Mouse (Mus musculus) lung, adult 18-20 months (tissue): ENCODE data around the gene Mrpl12.
"Not testable (repeated sequence)": the region's sequence is repeated elsewhere in the genome, so short reads cannot be mapped to it uniquely, and the experiment has no call there.

Experiments used
- DNase-seq, 2 experiments: peaks; one replicate each; pipeline ENCODE4 v3.0.0; 2022; ENCODE audit warnings: mixed read lengths in 2 of 2

Gene Mrpl12

DNA sequence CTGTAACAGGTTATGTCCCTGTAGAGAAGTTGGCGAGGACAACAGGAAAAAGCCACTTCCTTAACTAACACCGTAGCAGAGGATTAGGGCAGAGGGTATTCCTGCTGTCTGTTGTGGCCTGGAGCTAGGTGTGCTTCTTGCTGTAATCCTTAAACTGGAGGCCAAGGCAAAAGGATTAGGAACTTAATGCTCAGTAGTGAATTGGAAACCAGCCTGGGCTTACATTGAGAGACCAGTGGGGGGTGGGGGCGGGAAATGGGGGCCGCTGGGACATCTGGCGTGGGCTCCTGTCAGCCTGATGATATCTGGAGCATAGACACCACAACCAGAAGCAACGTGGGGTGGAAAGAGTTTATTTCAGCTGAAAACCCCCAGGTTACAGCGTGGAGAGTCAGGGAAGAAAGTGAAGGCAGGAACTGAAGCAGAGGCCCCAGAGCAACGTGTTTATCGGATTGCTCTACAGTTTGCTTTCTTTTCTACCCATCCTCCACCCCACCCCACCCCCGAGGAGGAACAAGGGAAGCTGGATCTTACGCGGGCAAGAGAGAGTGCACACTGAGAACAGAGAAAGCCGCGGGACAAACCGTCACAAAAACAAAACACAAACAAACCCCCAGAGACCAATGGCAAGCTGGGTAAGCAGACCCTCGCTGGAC is 26.1 kb downstream of the Mrpl12 start:
- DNase-seq: no peak

GRCm38 (mm10) chr11:120512790-120513453 is 28.5 kb downstream of the Mrpl12 start:
- DNase-seq: no peak

GRCm38 (mm10) chr11:120514262-120514661 is 29.8 kb downstream of the Mrpl12 start:
- not testable (repeated sequence) for DNase-seq

DNA sequence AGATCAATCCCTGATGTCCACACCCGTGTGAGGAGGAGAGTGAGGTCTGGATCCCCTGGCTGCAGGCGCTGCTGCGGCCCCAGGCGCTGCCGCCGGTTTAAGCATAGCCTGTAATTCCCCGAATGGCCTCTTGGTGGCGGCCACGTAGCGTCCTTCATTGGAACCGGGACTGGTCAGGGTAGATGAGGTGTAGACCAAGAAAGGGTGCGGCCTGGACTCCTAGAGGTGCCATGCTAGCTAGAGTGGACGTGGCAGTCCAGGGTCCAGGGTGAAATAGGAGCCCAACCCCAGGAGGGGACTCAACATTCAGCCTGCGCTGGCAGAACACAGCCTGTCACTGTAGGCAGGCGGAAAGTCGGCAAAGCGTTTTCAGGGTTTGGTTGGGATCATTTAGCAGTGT is 31.2 kb downstream of the Mrpl12 start:
- peak; percentile 89 to 93 for DNase-seq

- no peak for DNase-seq
Observed at GRCm38 (mm10) chr11:120517147-120517546, 32.7 kb downstream of the Mrpl12 start.

DNA sequence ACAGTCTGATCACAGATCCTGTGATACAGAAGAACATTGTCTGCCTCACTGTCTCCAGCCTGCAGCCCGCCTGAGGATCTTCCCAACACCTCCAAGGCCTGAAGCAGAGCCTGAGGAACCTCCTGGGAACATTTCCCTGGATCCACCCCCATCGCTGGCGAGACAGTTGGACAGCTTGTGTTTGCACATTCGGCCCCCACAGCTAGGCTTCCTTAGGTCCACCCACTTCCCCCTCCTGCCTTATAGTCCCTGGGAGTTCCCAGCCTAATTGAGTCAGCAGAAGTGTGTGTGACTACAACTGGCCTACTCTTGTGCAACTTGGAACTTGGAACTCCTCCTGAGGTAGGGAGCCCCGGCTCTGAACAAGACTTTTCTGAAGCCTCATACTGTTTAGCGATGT is 33.6 kb downstream of the Mrpl12 start:
- peak; percentile 70 to 78 for DNase-seq

DNA sequence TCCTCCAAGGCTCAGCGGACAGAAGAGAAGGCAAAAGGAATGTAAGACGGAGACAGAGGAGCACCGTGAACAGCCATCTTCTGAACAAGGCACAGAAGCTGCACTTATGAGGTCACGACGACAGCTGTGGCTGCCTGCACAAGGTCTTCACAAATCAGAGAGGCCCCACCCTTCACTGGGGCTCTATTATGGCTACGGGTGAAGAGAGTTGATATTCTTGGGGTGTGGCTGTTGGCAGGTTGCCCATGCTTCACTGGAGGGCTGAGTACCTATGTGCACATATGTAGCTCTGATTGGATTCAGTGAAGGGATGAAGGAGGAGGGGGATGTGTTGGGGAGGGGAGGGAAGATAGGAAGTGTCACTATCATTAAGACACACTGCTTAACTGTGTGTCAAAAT is 34.1 kb downstream of the Mrpl12 start:
- peak in 1 of 2 experiments; percentile 30 for DNase-seq

GRCm38 (mm10) chr11:120519738-120520137 is 35.3 kb downstream of the Mrpl12 start:
- DNase-seq: peak; percentile 64 to 76

- no peak for DNase-seq
Observed at GRCm38 (mm10) chr11:120520498-120520897, 36.1 kb downstream of the Mrpl12 start.

DNA sequence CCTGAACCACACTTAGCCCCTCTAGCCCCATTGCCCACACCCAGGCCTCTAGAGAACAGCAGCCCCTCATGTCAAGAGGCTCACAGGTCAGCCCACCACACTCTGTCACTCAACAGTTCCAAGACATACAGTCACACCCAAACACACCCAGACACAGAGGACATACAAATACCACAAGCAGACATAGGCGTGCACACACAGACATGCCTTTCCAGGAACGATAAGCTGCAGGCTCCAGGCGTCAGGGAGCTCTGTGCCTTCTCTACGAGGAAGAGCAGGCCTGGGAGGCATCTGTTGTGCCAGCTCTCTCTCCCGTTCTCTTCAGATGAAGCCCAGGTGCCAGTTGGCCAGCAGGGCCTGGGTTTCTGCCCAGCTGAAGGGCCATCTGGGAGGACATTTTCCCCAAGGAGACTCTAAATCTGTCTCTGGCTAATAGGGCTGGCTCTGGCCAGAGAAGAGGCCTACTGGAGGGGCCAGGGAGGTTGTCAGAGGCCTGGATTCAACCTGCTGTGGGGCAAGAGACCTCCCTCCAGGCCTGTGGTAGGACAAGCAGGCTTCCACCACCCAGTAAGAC is 36.6 kb downstream of the Mrpl12 start:
- DNase-seq: no peak

DNA sequence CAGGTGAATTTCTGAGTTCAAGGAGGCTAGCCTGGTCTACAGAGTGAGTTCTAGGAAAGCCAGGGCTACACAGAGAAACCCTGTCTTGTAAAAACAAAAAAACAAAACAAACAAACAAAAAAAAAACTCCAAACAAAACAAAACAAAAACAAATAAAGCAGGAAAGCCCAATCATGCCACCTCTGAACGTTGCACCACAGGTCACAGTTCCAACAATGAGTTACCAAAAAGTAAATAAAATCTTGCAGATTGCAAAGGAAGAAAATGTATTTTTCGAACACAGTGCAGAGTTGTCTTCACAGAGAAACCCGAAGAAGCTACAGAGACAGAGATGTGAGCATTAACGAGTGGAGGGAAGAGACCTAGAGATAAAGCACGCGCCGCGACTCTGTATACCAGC is 38.2 kb downstream of the Mrpl12 start:
- DNase-seq: no peak

GRCm38 (mm10) chr11:120525959-120526358 is 41.5 kb downstream of the Mrpl12 start:
- DNase-seq: no peak

DNA sequence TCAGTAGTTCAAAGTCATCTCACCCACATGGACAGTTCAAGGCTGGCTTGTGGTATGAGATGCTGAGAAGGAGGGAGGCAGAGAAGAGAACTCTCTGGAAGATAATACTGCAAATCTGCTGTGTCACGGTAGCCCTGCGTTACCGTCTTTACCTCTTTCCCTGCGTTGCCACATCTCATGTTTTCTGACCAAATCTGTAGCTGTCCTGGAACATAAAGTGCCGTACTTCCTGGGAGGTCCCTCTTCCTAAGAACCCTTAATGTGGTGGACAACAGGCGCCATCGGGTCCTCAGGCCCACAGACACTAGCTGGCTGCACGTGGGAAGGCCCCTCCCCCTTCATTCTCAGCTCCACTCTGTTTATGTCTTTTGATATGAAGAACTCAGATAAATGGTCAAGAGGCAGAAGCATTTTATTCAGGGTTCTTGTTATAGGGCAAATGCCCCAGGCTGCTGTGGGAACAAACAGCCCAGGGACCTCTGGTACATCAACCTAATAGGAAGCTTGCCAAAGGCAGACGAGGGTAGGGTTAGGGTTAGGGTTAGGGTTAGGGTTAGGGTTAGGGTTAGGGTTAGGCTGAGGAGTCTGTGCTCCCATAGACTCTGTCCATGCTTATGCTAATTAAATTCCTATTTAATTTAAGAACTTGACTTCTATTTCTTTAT is 43.4 kb downstream of the Mrpl12 start:
- no peak for DNase-seq

DNA sequence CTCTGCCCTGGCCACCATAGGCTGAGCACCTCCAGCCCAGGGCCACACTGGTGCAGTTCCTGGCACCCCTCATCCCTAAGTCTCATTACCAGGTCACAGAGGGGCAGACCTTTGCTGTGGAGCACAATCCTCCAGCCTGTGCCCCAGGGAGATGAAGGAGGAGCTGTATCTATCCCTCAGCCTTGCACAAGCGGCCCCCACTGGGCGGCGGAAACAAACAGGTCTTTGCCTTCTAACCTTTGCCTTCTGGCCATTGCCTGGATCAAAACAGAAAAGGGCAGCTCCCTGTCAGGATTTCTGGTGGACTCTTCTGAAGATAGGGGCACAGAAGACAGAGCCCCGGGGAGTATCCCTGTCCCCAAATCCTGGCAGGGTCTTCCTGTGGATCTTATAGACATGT is 44.5 kb downstream of the Mrpl12 start:
- no peak for DNase-seq

DNA sequence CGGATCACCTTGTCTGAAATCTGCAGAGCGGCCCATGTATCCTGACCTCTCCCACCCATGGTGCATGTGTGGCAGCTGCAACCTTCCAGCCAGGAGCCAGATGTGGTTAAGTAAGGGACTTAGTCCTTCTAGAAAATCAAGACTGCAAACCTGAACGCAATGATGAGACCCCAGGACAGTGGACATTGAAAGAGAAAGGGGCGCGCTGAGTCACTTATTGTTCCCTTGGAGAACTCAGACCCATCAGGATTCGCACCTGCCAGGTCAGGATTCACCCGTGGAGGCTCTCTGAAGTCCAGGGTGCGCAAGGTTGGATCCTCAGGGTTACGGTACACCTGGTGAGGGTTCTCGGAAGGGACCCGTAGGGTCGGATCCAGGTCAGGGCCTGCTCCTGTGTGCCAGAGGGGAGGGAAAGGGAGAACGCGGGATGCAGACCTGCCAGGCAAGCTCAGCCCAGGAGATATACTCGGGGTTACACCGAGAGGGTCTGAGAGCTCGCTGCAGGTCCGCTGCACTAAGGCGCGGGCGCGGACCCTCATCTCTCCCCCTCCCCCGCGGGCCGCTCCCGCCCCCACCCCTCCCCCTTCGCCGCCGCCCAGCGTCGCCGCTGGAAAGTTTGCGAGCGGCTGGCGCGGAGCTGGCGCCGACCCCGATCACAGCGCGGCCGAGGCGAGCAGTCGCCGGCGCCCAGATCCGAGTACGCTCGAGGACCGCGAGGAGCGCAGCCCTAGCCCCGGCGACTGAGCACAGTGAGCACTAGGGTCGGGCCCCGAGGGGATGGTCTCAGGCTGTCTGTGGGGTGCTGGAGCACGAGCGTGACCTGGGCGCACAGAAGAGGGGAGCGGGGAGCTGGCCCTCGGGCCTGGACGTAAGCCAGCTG is 45.9 kb downstream of the Mrpl12 start, which contains the start of gene Gcgr:
TSS of gene Gcgr (plus strand) at position 615 of the 880 bp plus-strand sequence.
- no peak for DNase-seq

GRCm38 (mm10) chr11:120531646-120532045 is 47.2 kb downstream of the Mrpl12 start:
- DNase-seq: no peak

DNA sequence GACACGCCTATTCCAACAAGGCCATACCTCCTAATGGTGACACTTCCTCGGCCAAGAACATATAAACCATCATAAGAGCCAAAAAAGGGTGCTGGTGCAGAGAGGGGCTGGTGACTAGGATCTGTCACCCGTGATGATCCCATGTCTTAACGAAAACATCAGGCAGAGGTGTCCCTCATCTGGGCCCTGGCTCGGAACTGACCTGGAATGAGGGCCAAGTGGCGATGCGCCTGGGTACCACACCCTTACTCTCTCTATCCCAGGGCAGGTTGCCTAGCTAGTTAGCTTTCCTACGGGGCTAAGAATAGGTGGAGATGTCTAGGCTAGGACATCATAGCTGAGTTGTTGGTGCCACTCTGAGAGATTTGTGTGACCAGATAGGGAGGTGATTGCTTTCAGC is 49.7 kb downstream of the Mrpl12 start:
- DNase-seq: no peak

GRCm38 (mm10) chr11:120535145-120535544 is 50.7 kb downstream of the Mrpl12 start:
- DNase-seq: no peak

- no peak for DNase-seq
Observed at GRCm38 (mm10) chr11:120535804-120536203, 51.4 kb downstream of the Mrpl12 start.

DNA sequence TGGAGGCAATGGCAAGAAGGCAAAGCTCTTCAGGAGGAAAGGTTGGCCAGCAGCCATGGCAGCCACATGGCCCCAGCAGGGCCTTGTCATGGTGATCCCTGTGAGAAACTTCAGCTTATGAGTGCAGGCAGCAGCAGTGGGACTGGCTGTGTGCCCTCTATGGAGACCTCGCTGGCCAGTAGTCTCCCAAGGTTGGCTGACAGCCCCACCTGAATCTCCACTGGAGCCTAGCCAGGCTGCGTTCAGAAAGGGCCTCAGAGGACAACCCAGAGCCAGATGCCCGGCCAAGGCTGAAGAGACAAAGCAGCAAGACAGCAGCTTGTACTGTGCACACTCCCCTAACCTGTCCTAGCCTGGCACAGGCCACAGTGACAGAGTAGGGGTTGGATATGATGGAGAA is 54.1 kb downstream of the Mrpl12 start:
- DNase-seq: peak; percentile 77 to 80
